Mouse (Mus musculus): ENCODE results near the gene 1700029P11Rik. TPM values are rescaled to one million over a fixed set of nuclear protein-coding genes. Genes with fewer than 3 reads are reported as not detected.
"Not testable (repeated sequence)": the region's sequence is repeated elsewhere in the genome, so short reads cannot be mapped to it uniquely, and the experiment has no call there.

The 1700029P11Rik gene
- total RNA-seq, 2 experiments from 2014 or later, result not detected

GRCm38 (mm10) chr15:81956457-81956856 lies 23.9 kb upstream of the 1700029P11Rik start:
- ATAC-seq (replicated peaks; ENCODE audit: poor library complexity), result peak; percentile 35; the same call in 1 of the 2 replicates

- no peak for ATAC-seq (replicated peaks; ENCODE audit: poor library complexity)
Observed at GRCm38 (mm10) chr15:81957598-81957997, 22.7 kb upstream of the 1700029P11Rik start.

- 0 out of 2 replicates have a peak, but pooled peaks have one; percentile 3 for ATAC-seq (replicated peaks; ENCODE audit: poor library complexity)
Observed at GRCm38 (mm10) chr15:81958906-81959305, 21.4 kb upstream of the 1700029P11Rik start.

DNA sequence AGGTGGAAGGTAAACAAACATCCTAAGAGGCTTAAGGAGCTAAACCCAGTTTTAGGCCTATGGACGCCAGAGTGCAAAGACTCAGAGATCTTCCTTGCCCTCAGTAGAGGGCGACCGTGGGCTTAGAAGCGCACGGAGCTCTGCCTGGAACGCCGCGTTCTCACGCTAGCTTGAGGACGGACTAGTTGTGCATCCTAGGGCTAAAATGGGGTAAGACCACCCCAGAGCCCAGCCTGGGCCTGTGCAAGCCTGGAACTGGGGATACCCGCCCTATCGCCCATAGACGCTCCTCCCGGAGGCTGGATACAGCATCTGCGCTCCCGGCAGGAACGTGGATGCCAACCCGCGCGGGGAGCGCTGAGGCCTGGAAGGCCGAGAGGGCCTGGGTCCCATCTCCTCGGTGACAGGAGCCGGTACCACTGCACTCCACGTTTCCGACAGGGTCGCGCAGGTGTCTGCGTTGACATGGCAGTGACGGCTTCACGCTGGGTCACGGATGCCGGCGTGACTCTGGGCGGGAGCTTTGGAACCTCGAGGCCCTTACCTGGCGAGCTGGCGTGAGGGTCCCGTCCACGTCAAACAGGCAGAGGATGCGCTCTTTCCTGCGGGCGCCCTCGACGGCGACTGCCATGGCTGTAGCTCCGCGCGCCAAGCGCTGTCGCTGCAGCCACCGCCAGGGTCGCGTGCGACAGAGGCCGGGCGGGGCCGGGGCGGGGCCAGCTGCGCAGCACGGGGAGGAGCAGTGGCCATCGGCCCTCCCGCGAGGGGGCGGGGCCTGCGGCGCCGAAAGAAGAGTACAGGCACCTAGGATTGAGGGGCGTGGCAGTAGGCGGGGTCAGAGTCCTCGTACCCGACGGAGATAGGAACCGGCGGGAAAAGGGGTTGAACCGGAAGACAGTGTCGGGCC lies 19.9 kb upstream of the 1700029P11Rik start, which contains the start of gene Pmm1:
TSS of gene Pmm1 (minus strand) at position 760 of the 907 bp plus-strand sequence.
- peak; percentile 92 for ATAC-seq (replicated peaks; ENCODE audit: poor library complexity)

DNA sequence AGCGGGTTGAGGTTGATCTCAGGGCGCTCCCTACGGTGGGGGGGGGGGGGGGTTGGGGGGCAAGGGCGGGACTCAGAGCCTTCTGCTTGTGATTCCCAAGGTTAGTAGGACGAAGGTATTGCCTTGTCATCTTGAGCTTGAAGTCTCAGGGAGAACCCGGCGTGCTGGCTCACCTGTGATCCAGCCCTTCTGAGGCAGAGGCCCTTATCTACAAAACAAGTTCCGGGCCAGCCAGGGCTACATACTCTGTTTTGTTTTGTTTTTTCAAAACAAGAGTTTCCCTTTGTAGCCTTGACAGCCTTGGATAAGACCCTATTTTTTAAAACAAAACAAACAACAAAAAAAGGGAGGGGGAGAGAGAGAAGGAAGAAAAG lies 19.3 kb upstream of the 1700029P11Rik start:
- no peak; the same call in 1 of the 2 replicates for ATAC-seq (replicated peaks; ENCODE audit: poor library complexity)

GRCm38 (mm10) chr15:81964262-81964661 lies 16.1 kb upstream of the 1700029P11Rik start:
- no peak for ATAC-seq (replicated peaks; ENCODE audit: poor library complexity)

GRCm38 (mm10) chr15:81964980-81965545 lies 15.3 kb upstream of the 1700029P11Rik start:
- no peak for ATAC-seq (replicated peaks; ENCODE audit: poor library complexity)

DNA sequence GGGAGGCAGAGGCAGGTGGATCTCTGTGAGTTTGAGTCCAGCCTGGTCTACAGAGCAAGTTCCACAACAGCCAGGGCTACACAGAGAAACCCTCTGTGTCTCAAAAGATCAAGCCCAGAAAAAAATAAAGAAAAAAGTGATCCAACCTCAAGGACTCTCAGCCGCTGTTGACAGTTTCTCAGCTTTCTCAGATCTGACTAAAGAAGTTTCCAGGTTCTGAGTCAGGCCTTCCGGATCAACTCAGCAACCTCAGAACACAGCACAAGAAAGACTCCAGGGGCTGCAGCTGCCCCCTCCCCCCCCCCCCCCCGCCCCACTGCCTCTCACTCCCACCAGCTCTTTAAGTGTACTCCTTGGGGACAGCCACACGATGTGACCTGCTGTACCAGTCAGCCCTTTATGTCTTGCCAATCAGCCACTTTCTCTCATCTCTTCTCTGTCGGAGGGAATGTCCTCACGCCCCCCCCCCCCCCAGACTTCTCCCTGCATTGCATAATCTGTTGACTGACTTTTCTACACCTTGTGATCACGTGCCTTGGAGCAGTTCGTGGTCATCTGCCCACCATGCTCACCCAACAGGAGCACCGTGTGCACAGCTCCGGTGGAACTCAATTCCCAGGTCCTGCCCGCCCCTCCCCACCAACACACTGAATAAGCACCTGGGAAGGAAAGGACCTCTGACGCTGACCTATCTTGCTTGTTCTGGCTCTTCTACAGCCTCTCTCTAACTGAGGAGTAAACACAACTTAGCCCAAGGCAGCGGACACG lies 14.1 kb upstream of the 1700029P11Rik start:
- ATAC-seq (replicated peaks; ENCODE audit: poor library complexity), result no peak

- ATAC-seq (replicated peaks; ENCODE audit: poor library complexity), result no peak
Observed at GRCm38 (mm10) chr15:81967821-81968220, 12.5 kb upstream of the 1700029P11Rik start.

GRCm38 (mm10) chr15:81968447-81968846 lies 11.9 kb upstream of the 1700029P11Rik start:
- ATAC-seq (replicated peaks; ENCODE audit: poor library complexity), result no peak

DNA sequence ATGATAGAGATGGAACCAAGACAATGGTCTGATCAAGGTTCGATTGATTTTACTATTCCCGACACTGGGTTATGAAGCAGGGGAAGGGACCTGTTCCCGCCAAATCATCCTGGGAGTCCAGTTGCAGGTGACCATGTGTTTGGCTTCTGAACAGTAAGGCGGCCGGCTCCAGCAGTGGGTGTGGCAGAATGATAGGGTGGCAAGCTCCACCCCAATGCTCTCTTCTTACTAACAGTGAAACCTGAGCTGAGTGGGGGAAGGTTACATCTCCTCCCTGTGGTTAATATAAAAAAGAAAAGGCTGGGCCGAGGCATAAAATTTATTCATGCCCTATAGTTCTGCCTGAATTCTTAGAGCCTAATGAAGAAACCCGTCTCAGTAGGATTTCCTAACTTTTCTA lies 11.2 kb upstream of the 1700029P11Rik start:
- ATAC-seq (replicated peaks; ENCODE audit: poor library complexity), result peak; percentile 75

DNA sequence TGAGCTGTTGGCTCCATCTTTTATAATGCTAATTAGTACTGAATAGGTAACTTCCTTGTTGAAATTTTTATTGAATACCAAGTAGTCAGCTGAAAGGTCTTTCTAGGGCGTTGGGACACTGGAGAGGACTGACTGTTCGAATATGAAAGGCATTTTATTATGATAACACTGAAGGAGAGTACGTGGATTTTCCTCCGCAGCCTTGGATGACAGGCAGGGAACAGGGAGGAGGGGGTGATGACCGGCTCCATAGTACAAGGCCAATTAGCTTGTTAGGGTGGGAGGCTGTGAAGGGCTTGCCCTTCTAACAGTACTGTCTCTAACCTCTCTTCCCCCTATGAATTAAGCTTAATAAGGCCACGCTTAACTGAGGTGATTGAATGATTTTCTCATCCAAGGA lies 10.7 kb upstream of the 1700029P11Rik start:
- ATAC-seq (replicated peaks; ENCODE audit: poor library complexity), result not testable (repeated sequence)

DNA sequence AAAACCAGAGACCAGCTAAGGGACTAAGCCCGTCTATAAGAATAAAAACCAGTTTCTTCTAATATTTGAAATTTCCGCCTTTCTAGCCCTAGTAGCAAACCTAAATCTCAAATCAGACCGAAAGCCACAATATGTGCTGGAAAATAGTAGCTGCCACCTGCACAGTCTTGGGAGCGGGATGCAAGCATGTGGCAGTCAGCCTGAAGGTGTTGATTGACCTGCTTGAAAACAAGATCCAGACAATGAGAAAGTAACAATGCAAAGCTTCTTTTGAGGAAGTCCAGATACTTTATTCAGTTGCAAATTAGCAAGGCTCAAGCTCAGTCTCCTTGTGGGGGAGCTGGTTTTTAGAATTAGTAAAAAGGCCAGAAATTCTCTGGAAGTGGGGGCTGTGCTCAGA lies 9.8 kb upstream of the 1700029P11Rik start:
- ATAC-seq (replicated peaks; ENCODE audit: poor library complexity), result not testable (repeated sequence)

DNA sequence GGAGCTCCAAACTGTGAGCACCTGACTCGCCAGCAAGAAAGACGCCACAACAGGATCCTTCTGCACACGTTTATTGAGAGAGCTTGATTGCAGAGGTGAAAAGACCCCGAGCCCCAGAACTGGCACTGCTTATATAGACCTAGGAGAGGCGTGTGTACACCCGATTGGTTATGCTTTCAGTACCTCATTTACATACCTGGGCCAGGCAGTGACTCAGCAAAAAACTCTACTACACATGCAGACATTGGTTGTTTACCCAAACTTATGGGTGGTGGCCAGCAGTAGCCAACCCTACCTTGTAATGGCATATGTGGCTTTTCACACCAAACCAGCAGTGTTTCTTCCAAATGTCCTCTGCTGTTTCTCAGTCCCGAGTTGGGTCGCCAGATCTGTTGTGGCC lies 5.2 kb upstream of the 1700029P11Rik start:
- not testable (repeated sequence) for ATAC-seq (replicated peaks; ENCODE audit: poor library complexity)

- no peak for ATAC-seq (replicated peaks; ENCODE audit: poor library complexity)
Observed at GRCm38 (mm10) chr15:81982173-81982572, 1.8 kb downstream of the 1700029P11Rik start.

GRCm38 (mm10) chr15:81985267-81986161 lies 5.2 kb downstream of the 1700029P11Rik start:
- no peak for ATAC-seq (replicated peaks; ENCODE audit: poor library complexity)

DNA sequence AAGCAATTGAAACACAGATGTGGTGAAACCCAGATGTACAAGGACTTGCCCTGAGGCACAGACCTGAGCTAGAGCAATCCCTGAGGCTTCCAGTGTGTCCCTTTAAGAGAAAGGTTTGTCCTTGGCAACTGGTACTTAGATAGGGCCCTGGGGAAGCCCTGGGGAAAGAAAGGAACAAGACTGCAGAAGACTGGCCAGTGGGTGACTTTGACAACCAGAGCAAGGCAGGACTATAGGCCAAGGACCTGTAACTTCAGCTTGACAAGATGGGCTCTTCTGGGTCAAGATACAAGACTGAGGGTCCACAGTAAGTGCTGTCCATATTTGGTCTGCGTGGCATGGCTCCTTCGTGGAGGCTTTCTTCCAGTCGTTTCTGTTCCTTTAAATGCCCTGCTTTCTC lies 7.3 kb downstream of the 1700029P11Rik start, which contains the start of gene Xrcc6:
TSS of gene Xrcc6 (plus strand) at position 190 of the 400 bp plus-strand sequence.
- ATAC-seq (replicated peaks; ENCODE audit: poor library complexity), result no peak

DNA sequence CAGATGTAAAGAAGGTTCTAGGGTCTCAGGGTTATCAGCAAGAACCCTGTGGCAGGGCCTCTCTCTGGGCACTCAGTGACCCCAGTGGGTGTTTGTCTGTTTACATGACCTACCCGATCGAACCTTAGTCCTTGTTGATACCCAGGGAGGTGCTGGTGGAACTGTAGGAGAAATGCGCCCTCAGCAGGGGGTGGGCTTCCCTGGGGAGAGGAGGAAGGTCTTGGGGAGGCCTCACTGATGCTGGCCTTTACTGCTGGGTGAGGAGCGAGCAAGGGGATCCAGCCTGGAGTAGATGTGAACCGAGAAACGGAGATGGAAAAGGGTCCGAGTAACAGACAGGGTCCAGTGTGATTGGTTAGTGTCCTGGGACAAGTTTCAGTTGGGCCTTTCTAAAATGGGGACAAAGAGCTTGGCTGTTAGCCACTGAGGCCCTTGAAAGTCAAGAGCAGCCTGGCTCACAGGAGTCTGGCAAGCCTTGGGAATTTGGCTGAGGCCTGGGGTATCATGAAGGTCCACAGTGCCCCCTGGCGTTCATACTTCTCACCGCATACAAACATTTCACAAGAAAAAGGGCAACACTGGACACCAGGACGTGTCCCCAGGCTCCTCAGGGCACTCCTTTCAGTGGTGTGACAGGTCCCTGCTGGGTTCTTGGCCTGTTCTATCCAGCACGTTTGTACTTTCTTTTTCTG lies 9.2 kb downstream of the 1700029P11Rik start:
- ATAC-seq (replicated peaks; ENCODE audit: poor library complexity), result peak; percentile 86

DNA sequence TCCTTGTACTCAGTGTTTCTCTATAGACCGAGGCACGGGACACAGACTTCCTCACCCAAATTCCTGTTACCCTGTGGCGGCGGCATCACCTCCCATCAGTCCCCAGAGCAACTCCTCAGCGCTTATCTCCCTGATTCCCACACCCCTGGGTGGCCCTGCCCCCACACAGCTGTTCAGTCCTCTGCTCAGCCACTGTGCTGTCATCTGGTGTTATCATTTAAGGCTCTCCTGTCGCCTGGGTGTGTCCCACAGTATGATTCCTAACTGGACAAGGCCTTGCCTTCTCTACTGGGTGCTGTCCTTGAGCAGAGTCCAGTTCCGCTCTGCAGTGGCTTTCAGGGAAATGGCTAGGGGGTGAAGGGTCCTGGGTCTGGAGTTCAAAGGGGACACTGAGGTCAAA lies 10.2 kb downstream of the 1700029P11Rik start:
- peak; percentile 91 for ATAC-seq (replicated peaks; ENCODE audit: poor library complexity)

- ATAC-seq (replicated peaks; ENCODE audit: poor library complexity), result no peak
Observed at GRCm38 (mm10) chr15:81993992-81994391, 13.7 kb downstream of the 1700029P11Rik start.
